Mouse (Mus musculus): Measurements from ENCODE around the gene Irgm2.
"Not testable (repeated sequence)": the region's sequence is repeated elsewhere in the genome, so short reads cannot be mapped to it uniquely, and the experiment has no call there.

Gene Irgm2

DNA sequence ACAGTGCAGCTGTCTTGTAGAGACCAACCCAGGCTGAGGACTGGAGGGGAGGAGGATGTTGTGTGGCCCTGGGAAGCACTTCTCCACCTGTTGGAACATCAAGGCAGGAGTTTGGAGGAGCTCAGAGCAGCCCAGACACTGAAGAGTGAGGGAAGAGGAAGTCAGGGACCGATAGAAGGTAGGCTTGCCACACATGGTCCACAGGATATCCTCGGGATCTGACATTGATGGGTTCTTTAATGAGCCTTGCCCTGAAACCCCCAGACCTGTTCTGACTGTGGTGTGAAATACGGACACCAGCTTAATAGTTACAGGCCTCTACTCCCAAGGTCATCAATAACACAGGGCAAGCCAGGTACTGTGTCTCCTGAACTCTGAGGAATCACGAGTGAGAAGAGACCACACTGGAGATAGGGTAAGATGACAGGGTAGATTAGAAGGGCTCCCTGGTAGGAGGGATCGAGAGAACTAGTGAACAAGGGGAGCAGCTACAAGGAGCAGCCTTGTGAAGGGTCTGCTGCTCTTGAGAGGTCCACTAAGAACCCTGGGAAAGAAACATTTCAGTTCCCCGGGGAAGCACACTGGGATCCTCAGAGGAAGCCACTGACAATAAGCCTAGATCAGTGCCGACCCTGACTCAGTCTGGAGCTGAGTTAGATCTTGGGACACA lies 14.4 kb downstream of the Irgm2 start:
- DNase-seq (ENCODE audit: low spot score in 2 of 2) = no peak

DNA sequence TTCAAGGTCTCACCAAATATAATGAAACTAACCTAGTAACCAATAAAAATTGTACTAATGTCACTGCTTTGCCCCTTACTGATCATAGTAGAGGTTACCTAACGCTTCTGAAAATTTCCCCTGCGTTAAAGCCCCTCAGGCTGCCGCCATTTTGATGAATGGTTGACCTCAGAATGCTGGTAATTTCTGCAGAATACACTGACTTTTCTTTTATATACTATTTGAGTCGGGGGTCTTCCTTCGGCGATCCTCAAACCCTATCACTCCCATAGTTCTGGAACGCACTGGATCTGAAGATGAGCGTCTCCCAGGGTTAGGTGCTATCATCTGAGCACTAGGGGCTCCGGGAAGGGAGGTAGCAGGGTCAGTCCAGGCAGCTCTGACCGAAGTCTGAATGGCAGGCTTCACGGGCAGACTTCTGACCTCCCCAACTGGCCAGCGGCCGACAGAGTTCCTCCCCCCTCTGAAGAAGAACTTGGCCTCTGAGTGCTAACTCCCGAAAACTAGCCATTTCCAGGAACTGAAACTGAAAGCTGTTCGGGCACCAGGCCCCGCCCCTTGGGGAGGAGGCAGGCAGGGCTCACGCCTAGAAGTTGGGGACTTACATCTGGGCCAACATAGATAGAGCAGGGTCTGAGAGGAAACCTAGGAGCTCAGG lies 15.1 kb downstream of the Irgm2 start:
- peak; percentile 80 to 86 for DNase-seq (ENCODE audit: low spot score in 2 of 2)

DNA sequence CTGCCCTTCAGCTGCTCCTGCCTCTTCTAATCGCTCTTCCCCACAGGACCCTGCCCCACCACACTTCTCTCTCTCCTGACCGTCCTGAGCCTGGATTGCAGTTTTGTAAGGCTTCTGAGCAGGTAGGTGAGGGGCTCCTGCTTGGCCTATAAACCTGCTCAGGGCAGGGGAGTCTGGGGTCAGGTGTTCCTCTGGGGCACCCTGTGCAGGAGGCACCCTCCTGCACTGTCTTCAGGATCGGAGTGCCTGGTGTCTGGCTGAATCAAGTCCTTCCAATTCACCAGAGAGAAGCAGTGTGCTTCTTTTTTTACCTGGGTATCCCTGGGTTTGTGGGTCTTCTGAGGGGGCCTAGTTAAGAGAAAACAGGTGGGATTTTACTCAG lies 15.6 kb downstream of the Irgm2 start:
- not testable (repeated sequence) for DNase-seq (ENCODE audit: low spot score in 2 of 2)

DNA sequence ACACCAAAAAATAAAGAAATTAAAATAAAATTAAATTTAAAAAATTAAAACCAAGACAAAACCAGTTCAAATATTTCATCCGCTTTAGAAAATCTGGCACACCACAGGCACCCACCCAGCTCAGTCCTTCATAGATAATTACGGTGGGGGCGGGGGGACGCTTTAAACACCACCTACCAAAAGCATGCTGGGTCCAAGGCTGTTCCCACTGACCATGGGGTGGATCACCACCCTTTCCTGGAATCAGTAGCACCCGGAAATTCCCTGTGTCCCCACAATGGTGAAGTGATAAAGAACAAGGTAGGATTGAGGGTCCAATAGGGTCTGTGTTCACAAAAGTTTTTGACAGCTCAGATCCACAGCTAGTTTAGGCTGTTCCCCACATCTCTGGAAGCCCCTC lies 16.4 kb downstream of the Irgm2 start:
- no peak for DNase-seq (ENCODE audit: low spot score in 2 of 2)

DNA sequence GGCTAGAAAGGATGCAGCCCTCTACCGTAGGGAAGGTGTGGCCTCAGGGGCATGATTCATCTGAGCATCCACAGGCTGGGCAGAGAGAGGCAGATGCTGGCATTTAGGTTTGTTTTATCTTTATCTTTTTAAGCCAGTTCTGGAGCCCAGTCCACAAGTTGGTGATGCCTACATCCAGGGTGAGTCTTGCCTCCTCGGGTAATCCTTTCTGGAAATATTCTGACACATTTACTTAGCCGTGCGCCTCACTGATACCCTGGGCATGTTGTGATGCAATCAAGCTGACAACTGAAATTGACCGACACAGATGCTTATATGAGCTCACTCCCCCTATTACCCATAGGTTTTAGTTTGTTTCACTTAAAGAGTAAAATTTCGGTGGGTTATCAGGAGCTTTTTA lies 17.4 kb downstream of the Irgm2 start:
- DNase-seq (ENCODE audit: low spot score in 2 of 2) = no peak

DNA sequence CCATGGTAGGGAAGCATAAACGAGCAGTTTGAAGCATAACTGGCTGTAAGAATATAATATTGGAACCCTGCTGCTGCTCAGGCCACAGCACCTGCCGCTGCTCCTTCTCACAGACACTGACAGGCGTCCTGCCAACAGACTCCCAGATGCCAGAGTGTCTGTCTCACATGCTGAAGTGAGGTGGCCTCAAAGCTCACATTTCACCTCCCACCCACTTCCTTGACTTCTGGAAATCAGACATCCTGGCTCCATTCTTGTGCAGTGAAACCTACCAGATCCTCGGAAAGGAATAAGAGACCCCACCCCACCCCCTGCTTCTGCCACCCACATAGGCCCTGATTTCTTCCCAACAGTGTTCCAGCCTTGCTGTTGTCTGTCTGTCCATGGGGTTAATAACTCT lies 24.3 kb downstream of the Irgm2 start:
- DNase-seq (ENCODE audit: low spot score in 2 of 2) = no peak

DNA sequence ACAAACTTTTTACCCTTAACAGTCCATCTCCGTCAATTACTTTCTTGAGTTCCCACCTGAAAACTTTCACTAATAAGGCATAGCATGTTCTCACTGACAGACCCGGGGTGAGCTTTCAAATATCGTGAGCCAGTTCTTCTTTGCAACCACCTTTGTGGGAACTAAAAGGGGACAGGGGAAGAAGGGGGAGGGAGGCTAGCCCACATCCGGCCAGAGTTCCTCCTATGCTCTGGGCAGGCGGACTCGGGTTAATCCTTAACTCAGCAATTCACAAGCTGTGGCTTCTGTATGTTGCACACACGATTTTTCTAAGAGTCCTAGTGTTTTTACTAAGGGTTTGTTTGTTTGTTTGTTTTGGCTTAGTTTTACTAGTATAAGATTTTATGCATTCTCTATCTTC lies 24.9 kb downstream of the Irgm2 start:
- peak; percentile 66 to 69 for DNase-seq (ENCODE audit: low spot score in 2 of 2)

DNA sequence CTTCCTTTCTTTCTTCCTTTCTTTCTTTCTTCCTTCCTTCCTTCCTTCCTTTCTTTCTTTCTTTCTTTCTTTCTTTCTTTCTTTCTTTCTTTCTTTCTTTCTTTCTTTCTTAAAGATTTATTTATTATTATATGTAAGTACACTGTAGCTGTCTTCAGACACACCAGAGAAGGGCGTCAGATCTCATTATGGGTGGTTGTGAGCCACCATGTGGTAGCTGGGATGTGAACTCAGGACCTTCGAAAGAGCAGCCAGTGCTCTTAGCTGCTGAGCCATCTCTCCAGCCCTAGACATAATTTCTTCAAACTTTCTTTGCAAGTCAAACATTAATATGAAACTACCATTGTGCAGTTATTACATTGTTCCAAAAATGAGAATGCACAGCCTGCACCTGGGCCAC lies 25.5 kb downstream of the Irgm2 start:
- DNase-seq (ENCODE audit: low spot score in 2 of 2) = not testable (repeated sequence)

DNA sequence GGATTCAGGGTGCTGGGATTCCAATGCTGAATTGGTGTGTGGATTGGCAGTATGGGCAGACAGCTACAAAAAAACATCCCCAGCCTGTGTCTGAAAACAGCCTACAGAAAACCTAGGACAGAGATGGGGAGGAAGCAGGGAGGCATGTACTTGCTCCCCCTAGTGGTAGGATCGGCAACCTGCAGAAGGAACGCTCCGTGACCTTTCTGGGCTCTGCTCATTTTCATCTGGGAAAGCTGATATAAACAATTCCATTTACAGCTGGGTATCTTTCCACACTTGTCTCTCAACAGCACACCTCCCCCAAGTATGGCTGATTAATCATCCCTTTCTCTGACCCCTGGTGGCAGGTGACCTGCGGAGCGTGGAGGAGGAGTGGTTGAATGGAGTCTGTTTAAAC lies 26.2 kb downstream of the Irgm2 start:
- peak; percentile 60 to 70 for DNase-seq (ENCODE audit: low spot score in 2 of 2)

DNA sequence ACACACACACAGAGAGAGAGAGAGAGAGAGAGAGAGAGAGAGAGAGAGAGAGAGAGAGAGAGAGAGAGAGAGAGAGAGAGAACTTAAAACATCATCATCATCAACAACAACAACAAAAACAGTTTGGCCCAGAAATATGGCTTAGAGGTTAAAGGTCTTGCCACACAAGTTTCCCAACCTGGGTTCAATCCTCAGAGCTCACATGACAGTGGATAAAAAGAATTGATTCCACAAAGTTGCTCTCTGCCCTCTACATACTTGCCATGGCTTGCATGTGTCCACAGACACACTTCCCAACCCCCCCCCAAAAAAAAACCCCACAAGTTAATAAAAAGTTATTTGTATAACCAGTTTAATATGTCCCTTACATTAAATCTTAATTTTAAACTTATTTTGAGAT lies 27.0 kb downstream of the Irgm2 start:
- DNase-seq (ENCODE audit: low spot score in 2 of 2) = no peak

DNA sequence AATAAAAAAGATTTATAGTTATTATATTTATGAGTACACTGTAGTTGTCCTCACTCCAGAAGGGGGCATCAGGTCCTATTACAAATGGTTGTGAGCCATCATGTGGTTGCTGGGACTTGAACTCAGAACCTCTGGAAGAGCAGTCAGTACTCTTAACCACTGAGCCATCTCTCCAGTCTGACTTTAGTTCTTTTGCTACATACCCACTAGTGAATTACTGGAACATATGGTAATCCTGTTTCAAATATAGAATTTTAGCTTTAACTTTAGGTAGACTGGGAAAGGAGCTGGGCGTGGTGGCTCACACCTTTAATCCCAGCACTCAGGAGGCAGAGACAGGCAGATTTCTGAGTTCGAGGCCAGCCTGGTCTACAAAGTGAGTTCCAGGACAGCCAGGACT lies 28.6 kb downstream of the Irgm2 start:
- DNase-seq (ENCODE audit: low spot score in 2 of 2) = not testable (repeated sequence)

DNA sequence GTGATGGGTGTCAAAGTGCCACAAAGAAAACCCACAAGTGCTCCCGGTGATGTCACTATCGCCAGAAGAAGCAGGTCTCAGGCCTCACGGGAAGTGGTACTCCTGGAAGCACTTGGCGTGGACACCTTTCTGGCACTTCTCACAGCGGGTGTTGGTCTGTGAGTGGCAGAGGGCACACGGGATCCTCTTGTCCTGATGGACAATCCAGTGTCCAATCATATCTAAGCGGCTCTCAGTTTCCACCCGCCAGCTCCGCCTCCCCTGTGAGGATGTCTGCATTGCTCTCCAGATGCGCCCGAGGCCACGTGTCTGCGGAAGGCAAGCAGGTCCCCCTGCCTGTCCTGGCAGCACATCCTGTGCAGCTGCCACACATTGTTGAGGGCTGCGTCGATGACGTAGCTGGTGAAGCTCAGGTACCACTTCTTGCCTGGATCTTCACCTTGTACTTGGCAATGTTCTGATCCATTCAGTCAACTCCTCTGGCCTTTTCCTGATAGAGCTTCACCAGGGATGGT lies 31.0 kb downstream of the Irgm2 start:
- DNase-seq (ENCODE audit: low spot score in 2 of 2) = no peak

DNA sequence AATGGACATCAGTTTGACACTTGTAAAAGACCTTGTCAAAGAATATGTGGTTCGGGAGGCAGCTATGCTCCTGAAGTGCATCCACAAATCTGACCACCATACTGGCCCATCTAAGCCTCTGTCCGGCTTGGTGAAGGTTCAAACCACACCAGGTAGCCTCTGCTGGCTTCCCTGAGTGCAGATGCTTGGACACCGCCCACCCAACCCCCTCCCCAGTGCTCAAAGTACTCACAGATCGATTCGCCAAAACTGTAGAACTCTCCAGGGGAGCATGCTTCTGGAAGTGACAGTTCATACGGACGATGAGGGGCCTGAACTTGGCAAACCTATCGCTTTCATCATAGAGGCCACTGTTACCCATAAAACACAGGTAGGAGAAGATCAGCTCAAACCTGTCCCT lies 31.7 kb downstream of the Irgm2 start:
- no peak for DNase-seq (ENCODE audit: low spot score in 2 of 2)

DNA sequence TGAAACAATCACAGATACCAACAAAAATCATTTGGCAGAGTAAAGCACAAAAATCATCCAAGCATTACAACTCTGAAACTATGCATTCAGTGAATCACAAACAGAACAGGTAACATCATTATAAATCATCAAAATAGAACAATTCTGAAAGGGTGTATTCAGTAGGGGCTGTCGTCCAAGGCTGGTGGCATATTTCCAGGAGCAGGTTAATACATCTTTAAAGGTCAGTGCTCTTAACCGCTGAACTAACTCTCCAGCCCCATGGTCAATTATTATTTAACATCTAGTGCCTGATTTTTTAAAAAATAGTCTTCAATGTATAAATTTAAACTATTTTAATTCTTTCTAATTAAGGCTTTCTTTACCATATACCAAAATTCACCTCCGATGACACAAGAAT lies 35.1 kb downstream of the Irgm2 start:
- not testable (repeated sequence) for DNase-seq (ENCODE audit: low spot score in 2 of 2)

DNA sequence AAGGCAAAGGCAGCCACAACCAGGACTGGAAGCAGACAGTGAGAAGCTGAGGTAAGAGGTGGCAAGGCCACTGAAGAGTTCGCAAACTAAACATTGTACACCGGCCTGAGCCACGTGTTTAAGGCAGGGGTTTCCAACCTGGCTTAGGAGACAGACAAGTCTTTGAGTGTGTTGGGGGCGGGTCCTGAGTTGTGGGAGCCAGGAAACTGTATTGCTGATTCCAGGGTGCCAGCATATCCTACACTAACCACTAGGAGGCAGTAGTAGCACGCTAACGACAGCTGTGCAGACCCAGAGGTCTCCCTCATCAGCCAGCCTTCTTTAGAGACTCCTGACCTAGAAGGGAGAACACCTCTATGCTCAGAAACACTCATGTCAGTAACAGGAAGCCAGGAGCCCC lies 35.7 kb downstream of the Irgm2 start:
- peak; percentile 60 to 65 for DNase-seq (ENCODE audit: low spot score in 2 of 2)

DNA sequence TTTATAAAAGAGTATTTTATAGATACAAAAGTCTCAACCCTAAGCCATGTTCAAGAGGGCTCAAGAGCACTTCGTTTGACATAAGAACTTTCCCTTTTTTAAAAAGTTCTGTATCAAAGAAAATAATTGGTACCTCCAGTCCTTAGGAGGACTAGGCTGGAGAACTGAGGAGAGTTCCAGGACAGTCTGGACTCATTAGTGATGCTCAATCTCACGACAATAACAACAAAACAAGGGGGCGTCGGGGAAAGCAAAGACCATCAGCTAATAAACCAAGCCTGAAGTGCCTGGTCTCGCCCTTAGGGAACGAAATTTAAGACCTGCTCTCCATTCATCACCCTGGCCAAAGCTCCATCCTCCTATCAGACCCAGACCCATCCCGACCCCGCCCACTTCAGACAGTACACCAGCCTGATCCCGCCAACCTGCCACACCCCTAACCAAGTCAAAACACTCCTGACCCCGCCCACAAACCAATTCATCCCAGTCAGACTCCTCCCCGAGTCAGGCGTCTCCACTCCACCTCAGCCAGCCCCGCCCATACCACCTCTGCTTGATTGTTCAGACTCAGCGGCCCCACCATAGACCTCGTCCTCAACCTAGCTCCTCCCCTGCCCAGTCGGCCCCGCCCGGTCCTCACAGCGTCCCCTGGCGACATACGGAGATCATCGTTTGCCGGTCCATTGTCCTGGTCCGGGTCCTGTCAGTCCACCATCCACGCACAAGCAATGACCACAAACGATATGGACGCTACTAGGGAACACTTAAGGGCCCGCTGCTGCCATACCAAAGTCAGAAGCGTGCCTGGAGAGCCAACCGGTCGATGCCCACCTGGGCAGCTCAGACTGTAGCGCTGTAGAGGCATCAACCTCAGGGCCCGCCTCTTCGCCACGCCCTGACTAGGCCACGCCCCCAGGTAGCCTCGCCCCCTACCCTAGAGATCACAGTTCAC lies 39.7 kb downstream of the Irgm2 start:
- DNase-seq (ENCODE audit: low spot score in 2 of 2) = peak; percentile 63 to 77

DNA sequence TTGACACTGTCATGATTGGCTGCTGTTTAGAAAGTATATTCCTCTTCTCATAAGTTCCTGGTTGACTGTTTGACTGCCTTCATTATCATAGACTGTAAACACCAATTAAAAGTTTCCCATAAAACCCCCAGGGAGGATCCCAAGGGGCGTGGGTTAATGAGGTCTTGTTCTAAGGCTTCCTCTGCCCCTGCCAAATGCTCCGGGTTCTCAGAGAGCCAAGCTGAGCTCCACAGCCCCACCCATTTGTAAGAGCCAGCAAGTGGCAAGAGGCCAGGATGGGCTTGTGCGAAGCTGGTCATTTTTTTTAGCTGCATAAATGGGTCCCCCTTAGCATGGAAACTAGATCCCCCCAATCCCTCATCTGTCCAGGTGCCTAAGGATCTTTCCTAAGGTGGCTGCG lies 47.9 kb downstream of the Irgm2 start:
- DNase-seq (ENCODE audit: low spot score in 2 of 2) = no peak

DNA sequence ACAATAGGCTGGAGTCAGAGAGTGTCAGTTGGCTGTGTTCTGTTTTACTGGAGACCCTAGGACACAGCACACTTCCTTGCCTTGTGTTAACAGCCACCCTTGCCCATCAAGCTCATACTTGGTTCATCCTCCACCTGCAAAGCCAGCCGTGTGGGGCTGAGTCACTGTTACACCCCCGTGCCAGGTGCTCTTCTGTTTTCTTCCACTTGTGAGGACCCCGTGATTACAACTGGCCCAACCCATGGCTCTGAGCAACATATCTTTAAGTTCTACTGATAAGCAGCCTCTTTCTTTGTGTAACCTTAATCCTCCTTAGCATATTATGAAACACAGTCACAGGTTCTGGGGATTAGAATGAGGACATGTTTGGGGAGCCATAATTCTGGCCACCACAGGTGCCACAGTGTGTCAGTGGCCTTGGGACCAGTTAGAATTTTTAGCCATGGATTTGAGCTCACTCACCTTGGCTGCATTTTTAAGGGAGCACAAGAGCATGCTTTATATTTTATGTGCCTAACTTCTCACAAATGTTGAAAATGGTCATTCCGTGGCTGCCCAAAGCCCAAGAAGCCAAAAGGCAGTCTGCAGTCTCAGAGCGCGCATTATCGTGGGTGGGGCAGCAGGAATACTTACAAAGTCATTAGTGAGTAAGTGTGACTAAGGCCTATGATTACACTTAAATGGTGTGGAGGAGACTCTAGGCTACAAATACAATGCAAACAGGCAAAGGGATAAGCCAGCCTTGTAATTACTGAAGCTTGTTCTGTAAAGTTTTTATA lies 50.0 kb downstream of the Irgm2 start:
- no peak for DNase-seq (ENCODE audit: low spot score in 2 of 2)

DNA sequence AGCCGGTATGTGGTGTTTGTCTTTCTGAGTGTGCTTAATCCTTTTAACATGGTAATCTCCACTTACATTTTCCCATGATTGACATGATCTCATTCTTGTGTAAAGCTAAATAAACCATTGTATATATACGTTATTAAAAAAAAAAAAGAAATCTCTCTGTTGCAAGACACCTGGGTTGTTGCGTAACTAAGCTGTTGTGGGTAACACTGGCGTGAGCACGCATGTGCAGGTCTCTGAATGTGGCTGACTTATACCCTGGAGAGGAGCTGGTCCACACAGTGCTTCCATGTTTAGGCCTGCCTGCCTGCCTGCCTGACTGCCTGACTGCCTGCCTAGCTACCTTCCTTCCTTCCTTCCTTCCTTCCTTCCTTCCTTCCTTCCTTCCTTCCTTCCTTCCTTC lies 51.1 kb downstream of the Irgm2 start:
- DNase-seq (ENCODE audit: low spot score in 2 of 2) = no peak

DNA sequence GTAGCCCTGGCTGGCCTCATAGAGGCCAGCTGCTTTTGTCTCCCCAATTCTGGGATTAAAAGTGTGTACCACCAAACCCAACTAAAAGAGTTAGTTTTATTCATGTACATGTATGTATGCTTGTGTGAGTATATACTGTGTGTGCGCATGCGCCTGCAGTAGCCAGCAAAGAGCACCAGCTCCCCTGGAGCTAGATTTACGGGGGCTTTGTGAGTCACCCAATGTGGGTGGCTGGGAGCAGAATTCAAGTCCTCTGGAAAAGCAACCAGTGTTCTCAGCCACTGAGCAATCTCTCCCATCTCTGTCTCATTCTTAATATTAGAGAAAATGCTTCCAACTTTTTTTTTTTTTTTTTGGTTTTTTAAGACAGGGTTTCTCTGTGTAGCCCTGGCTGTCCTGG lies 55.0 kb downstream of the Irgm2 start:
- no peak for DNase-seq (ENCODE audit: low spot score in 2 of 2)

DNA sequence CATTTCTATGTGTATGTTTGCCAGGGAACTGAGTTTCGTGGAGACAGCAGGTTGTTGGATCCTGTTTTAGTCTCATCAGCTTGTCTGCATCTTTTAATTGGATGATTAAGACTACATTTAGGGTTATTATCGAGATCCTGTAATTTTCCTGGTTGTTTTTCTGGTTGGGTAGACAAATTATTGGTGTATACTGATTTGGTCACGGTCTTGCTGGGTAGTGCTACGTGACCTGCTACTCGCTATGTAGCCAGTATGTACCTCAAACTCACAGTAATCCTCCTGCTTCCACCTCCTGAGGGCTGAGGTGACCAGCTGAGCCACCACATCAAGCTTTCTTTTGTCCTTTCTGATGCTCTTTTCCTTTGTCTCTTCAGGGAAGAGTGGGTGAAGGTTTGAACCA lies 58.4 kb downstream of the Irgm2 start:
- DNase-seq (ENCODE audit: low spot score in 2 of 2) = no peak

DNA sequence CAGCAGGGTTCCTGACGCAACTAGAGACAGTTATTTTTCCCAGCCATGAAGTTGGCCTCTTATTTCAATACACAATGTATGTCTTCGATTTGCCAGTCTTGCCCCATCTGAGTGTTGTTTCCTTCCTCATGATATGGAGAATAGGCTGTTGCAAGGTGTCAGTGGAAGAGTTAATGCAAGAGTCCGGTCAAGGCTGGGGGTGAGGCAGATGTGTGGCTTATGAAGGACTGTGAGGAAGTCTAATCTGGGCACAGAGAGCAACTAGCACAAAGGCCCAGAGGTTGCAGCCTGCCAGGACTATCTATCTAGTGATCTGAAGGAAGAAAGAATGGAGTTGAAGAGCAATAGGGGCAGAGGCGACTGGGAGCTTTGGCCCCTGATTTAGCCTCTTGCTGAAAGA lies 60.7 kb downstream of the Irgm2 start:
- DNase-seq (ENCODE audit: low spot score in 2 of 2) = no peak

Measured in natural killer cell, adult 2 months (primary cell).